Mouse (Mus musculus): ENCODE measurements around the gene Fam83g.
"Not testable (repeated sequence)": the region's sequence is repeated elsewhere in the genome, so short reads cannot be mapped to it uniquely, and the experiment has no call there.

Fam83g gene

DNA sequence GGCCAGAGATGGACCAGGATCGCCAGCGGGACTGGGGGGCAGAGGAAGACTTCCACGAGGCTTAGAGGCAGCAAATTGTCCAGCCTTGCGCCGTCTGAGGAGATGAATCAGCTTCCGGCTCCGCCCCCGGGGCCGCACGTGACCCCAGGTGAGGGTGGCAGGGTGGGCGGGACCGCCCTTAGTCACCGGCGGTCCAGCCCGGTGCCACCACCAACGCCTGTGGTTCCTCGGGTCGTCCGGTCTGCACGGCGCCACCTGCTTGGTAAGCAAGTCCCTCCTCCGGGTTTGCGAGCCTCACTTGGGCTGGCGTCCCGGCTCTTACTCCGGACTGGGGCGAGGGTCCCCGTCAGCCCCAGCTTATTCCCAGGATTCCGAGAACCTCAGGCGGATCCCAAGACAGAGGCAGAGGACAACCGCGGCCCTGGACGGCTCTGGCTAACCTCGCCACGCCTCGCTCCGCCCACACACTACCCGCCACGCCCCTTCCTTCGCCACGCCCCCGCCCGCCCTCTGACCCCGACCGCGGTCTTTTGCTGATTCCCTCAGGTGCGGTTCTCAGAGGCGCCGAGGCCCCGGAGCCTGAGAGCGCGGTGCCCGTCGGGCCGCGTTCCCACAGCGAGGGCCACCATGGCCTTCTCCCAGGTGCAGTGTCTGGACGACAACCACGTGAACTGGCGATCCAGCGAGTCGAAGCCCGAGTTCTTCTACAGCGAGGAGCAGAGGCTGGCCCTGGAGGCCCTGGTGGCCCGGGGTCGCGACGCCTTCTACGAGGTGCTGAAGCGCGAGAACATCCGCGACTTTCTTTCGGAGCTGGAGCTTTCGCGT, at the start of gene Fam83g:
TSS of gene Fam83g (plus strand) at position 185 of the 825 bp plus-strand sequence.
- peak; percentile 34 for DNase-seq (ENCODE audit: low read depth, low spot score)

DNA sequence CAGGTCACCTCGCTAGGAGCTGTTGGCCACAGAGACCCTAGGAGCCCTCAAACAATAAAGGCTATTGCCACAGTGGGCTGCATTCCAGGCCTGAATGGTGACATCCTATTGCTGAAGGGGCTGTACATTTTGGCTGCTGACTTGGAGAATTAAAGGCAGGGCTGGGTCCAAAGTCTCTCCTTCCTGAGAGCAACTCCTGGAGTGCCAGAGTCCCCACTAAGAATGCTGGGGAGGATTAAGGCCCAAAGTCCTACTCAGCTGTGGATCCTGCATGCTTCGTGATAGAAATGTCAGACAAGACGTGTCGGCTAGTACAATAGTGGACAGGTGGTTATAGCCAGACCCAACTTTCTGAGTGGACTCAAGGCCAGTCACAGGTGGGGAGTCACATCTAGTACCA, 47.6 kb upstream of the Fam83g start:
- not testable (repeated sequence) for DNase-seq (ENCODE audit: low read depth, low spot score)

DNA sequence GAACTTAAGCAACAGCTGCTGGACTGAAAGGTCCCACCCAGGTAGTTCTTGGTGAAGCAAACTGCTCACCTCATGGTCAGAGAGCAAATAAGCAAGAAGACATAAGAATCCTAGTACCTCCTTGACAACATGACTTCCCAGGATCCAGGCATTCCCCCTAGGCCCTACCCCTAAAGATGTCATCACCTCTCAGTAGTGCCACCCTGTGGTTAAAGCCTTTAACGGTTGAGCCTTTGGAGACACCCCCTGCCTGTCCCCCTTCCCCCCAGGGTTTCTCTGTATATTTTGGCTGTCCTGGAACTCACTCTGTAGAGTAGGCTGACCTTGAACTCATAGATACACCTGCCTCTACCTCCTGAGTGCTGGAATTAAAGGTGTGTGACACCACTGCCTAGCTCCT, 46.5 kb upstream of the Fam83g start:
- DNase-seq (ENCODE audit: low read depth, low spot score), result no peak

DNA sequence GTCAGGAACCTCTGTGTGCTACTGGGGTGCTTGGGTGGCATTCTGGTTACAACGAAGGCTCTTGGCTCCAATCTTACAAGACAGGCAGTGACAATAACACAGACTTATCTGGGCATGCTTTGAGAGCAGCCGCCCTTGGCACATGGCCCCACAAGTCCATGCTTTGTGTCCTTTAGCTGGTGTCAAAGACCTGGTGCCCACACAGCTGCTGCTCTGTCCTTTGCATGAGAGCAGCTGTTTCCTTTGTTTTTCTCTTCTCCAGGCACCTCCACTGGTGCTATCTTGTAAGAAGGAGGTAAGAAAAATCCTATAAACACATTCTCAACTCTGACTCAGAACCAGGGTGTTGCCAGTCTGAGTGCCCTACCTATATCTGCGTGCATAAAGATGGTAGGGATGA, 46.0 kb upstream of the Fam83g start:
- no peak for DNase-seq (ENCODE audit: low read depth, low spot score)

DNA sequence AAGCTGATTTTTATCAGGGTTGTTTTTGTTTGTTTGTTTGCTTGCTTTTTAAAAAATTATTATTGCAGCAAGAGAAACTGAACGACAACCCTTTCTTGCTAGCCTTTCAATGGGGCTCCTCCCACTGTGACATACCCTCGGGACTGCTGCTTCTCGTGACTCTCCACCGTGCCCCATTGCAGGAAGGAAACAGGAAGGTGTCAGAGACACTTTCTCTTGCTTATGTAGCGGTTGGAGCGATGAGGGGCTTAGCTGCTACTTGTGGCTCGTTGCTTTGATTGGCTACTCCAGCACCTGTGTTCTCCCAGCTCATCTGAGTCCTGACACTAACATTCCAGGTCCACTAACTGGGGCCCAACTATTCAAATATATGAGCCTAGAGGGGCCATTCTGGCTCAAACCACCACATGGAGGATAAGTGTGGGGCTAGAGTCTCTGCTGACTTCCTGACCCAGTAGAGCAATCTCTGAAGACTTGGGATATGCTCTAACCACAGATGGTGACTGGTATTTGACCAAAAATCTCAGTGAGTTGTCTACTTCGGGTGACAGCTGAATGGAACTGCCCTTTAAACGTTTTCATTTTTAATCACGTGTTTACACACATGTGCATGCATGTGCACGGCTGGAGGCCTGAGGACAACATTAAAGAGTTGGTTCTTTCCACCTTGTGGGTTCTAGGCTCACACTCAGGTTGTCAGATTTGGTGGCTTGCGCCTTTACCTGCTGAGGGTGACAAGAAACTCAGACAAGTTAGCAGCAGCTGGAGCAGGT, 44.9 kb upstream of the Fam83g start:
- no peak for DNase-seq (ENCODE audit: low read depth, low spot score)

DNA sequence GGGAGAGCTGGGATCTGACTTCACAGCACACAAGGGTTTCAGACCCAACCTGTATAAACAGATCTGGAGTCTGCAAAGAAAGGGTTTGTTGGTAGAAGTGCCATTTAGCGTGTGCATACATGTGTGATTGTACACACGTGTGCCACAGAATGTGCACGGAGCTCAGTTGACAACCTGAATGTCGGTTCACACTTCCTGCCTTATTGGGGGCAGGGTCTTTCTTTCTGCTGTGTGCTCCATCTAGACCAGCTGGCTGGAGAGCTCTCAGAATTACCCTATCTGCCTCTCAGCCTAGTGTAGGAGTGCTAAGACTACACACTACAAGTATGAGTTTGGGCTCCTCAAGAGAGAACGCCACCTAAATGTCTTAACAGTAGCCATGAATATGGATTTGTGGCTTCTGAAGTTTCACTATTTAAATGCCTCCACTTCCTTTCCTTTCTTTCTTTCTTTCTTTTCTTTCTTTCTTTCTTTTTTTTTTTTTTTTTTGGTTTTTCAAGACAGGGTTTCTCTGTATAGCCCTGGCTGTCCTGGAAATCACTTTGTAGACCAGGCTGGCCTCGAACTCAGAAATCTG, 44.2 kb upstream of the Fam83g start:
- no peak for DNase-seq (ENCODE audit: low read depth, low spot score)

DNA sequence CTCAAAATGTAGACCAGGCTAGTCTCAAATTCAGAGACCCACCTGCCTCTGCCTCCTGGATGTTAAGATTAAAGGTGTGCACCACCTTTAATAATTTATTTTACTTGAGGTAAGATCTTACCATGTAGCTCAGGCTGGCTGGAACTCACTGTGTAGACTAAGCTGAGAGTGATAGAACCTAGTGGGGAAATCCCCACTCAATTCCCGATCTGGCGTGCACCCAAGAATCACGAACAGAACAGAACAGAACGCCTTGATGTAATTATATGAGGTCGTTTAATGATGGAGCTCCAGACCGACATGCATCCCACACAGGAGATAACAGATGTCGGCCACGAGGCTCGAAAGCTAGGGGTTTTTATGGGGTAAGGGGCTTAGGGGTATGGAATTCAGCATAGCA, 43.3 kb upstream of the Fam83g start:
- DNase-seq (ENCODE audit: low read depth, low spot score), result not testable (repeated sequence)

DNA sequence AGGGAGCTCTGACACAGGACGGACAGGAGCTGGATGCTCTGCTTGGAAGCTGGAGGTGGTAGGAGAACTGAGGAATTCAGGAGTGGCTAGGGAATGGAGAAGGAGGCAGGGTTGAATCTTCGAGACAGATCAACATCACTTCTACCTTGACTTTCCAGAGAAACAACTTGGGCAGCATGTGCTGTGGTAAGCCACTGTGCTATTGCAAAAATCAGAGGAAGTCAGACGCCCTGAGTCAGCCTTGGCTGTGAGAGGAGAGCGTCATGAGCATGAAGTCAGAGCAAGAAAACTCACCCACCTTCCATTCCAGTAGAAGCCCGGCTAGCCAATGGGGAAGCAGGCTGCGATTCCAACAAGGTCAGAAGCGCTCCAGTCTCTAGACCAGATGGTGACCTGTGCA, 41.8 kb upstream of the Fam83g start:
- DNase-seq (ENCODE audit: low read depth, low spot score), result no peak

DNA sequence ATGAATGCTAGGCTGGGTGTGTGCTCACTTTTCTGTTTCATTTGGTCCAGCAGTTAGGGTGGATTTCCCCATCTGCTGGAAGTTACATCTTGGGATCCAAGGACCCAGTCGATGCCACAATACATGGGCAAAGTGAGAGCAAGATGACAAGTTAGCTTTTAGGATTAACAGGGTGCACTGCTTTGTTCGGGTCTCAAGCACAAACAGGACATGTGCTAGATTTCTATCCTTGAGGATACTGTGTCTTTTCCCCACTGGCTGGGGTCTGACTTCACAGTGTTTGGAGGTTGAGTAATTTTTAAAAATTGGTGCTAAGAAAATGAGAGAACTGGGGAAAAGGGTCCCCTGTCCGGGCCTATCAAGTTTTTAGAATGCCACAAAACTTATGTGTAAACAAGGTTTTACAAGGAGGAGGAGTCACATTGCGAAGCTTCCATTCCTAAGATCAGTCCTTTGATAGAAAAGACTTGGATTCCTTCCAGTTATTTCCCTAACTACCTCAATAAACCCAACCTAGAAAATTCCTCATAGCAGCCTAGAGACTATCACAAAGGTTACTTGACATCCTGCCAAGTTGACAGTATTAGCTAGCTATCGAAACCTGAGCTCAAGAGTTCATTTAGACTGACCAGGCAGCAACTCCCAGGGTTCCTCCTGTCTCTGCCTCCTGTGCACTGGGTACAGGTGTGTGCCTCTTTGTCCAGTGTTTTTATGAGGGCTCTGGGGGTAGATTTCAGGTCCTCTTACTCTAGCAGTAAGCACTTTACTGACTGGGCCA, 40.5 kb upstream of the Fam83g start:
- no peak for DNase-seq (ENCODE audit: low read depth, low spot score)

DNA sequence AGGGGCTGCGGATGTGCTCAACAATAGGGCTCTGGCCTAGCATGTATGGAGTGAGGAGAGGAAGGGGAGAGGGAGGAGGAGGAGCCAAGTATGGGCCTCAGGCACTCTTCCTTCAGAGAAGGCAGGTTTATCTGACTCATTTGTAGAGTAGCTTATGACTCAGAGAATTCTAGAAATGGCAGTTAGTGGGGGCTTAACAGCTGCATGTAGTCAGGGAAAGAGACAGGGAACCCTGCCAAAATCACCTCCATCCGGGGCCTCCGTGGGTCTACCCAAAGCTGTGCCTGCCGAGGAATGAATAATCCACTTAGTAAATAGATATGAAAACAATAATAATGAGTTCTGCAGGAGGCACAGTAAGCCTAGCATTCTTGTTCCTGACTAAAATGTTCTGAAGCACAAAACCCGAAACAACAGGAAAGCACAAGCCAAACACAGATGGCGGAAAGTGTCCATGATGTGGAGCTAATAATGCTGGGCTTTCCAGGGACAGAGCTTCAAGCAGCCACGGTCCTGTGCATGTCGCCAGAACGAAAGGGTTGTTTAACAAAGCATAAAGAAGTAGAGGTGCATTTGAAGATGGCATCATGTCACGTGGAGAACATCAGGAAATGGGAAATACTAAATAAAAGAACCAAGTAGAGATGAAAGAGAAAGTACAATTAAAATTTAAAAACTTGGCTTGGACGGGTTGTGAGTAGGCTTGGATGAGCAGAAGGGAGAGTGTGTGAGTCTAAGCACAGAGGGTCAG, 39.1 kb upstream of the Fam83g start:
- DNase-seq (ENCODE audit: low read depth, low spot score), result no peak

DNA sequence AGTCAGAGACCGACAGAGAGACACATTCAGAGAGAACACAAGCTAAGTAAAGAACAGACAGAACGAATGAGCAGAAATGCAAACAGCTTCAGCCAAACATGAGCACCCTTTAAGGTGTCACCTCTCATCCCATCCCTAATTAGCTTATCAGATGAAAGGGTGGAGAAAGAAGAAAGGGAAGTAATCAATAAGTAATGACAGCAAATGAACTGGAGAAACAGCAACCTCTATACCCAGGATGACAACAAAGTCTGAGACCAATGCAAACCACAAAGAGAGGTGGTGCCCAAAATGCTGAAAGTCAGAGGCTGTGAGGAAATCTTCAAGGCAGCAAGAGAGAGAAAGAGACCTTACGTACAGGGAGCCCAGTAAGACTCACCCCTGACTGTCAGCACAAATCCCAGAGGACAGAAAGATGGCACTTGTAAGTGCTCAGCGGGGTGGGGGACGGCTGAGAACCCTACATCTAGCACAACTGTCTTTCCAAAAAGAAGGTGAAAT, 38.5 kb upstream of the Fam83g start:
- no peak for DNase-seq (ENCODE audit: low read depth, low spot score)

DNA sequence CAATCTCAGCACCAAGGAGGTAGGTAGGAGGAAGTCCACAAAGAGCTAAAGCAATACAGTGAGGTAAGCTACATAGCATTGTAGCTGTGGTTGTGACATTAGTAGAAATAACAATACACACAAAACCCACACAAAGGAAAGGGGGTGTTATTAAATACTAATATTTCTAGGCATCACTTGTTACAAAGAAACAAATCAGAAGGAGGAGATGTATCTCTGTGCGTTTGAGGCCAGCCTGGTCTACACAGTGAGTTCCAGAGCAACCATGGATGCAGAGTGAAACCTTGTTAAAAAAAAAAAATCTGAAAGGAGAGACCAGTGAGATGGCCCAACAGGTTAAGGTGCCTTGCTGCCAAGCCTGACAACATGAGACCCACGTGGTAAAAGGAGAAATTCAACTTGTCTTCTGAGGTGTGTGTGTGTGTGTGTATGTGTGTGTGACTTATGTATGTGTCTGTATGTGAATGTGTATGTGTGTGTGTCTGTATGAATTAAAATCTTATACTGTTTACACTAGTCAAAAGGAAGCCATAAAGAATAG, 37.3 kb upstream of the Fam83g start:
- DNase-seq (ENCODE audit: low read depth, low spot score), result no peak

DNA sequence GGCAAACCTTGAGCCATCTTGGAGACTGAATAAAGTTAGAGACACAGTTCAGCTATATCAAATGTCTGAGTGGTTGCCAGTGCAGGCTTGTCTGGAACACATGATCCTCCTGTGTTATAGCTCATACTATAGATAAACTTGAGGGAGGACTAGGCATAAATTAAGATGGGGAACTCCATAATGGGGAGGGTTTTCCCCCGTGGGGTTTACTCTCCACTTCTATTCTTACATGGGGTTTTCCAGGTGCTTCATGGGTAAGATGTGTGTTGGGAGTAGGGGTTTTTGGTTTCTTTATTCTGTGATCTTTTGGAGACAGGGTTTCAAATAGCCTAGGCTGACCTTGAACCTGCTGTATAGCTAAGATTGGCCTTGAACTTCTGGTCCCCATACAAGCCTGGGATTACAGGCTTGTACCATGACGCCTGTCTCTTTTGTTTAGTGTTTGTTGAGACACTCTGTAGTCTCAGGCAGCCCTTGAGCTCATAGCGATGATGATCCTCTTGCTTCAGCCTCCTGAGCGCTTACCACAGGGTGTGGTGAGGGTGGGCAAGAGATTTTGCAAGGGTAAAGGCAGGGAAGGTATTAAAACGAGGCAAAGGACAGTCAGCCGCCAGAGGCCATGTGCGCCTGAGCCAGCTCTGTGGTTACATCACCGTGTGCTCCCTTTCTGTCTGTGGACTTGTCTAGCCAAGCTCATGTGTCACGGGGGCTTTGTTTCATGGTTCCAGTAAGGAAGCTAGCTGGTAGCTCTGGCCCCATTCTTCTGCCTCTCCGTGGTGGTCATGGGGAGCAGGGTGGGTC, 36.6 kb upstream of the Fam83g start:
- no peak for DNase-seq (ENCODE audit: low read depth, low spot score)

DNA sequence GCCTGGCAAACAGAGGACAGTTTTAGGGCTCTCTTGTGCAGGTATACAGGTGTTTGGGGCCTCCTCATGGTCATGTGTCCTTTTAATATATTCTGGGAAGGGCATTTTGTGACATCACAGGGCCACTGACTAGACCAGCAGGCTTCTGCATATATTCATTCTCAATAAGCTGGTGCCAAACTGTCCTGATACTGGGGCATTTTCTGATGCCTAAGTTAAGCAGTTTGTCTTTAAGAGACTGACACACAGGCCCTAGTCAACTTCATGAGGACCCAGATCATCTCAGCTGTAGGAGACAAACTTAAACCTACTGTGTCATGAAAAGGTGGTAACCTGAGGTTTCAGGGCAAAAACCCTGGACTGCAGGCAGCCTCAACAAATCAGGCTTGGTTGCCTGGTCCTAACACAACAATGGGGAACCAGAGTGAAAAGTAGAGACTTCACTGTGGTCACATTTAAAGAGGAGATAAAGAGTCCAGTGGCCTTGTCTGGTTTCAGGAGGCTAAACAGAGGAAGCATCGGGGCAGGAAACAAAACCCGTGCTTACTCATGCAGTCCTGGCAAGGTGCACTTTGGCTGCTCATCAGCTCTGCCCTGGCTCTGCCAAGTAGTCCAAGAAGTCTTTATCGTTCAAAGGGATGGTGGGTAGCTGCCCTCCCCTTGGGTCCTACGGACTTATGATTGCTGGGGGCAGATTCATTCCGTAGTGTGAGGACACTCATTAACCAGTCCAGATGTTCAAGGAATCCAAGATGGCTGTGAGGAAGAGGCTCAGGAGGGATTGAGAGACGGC, 35.7 kb upstream of the Fam83g start:
- no peak for DNase-seq (ENCODE audit: low read depth, low spot score)

DNA sequence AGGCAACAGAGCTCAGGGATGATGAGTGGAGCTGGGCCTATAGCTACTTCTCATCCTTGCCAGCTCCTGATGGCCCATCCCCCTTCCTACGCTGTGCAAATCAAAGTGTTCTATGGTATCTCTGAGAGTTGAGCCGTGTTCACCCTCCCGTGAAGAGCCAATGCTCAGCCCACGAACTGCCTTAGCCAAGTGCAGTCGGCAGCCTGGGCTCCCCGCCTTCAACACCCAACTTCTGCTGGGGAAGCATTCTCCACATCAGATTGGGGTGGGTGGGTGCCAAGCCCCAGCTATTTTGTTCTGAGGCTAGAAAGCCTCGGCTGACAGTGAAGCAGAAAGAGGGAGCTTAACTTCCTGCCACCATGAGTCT, 35.2 kb upstream of the Fam83g start:
- DNase-seq (ENCODE audit: low read depth, low spot score), result no peak

DNA sequence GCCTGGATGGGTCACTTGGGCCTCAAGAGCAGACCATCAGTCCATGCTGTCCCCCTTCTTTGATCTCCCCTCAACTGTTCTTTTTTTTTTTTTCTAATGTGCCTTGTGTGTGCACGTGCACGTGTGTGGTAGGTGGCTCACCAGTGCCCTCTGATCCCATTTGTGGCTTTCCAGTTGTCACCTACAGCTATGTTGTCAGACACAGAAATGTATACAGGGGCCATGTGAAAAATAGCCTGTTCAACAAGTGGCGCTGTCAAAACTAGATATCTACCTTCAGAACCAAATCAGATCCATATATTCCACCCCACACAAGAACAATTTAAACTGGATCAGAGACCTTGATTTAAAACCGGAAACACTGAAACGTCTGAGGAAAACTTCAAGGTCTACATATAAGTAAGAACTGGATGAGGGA, 34.7 kb upstream of the Fam83g start:
- DNase-seq (ENCODE audit: low read depth, low spot score), result no peak

DNA sequence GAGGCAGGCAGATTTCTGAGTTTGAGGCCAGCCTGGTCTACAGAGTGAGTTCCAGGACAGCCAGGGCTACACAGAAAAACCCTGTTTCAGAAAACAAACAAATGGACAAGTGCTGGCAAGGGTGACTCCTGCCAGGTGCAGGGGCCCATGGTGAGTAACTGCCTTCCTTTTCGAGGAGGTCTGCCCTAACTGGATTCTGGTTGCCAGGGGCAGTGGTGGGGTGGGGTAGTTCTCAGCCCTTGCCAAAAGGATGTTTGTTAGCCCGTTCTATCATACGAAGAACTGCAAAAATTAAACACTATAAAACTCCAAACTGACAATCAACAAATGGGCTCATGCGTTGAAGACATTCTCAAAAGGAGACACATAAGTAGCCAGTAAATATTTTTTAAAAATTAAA, 34.3 kb upstream of the Fam83g start:
- no peak for DNase-seq (ENCODE audit: low read depth, low spot score)

DNA sequence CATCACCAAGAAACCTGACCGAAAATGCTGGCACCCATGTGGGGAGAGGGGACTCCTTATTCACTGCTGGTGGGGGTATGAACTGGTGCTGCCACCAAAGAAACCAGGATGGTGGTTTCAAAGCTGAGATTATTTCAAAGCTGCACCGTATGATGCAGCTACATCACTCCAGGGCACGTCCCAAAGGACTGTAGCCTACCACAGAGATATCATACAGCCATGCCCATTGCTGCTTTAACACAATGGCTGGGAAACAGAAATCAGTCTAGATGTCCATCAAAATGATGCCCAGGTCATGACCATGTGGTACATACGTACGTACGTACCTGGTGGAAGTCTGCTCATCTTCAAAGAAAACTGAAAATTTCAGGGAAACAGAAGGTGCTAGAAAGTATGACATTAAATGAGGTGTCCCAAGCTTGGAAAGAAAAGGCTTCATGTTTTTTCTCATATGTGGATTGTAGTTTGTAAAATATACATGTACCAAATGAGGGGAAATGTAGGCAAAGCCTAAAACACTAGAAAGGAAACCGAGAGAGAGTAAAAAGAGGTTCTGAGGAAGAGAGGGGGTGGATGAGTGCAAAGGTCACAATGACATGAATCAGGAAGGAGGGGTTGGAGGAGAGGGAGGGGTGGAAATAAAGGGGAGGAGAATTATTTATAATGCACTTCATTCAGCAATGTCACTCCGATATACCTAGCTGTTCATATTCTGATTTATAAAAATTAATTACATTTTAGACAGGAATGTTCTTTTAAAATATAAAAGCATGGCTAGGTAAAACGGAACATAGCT, 33.2 kb upstream of the Fam83g start:
- DNase-seq (ENCODE audit: low read depth, low spot score), result no peak
